8 mouse cellular contexts compared by ENCODE assay signal in genomic region chr12:55489986-55490721, GRCm38 (mm10). TPM values are rescaled to one million over a fixed set of nuclear protein-coding genes. Genes with fewer than 3 reads are reported as not detected.
A peak's percentile ranks its signal among the peaks of the same experiment; 100 is the strongest.
DNase-seq lines count a peak whose midpoint lies in the region; ATAC-seq and TF ChIP-seq lines count a peak whose summit lies in the region.

No protein-coding gene starts in this region.

- 75% methylated on average over 14 of the region's 14 CpGs for WGBS in lung, embryonic 14.5 days
- WGBS in neural tube, embryonic 13.5 days: 90% methylated on average over 14 of the region's 14 CpGs

- no peaks in the 10 kb centered on the region for H3K27me3 ChIP-seq in lung, embryonic 14.5 days (ENCODE audit: insufficient read depth, low read length)
- H3K27me3 ChIP-seq in neural tube, embryonic 13.5 days: no peaks in the 10 kb centered on the region

- no peaks in the 10 kb centered on the region for H3K9me3 ChIP-seq in lung, embryonic 14.5 days (ENCODE audit: low read depth, low read length)
- H3K9me3 ChIP-seq in neural tube, embryonic 13.5 days: no peaks in the 10 kb centered on the region

- H3K27ac ChIP-seq in gastrocnemius, adult 2 months: peak overlapping the region; percentile 100
- H3K27ac ChIP-seq in lung, embryonic 14.5 days (ENCODE audit: low read depth): no peak overlapping the region
- H3K27ac ChIP-seq in neural tube, embryonic 13.5 days (replicated peaks): no peak overlapping the region

- peak; percentile 45 for DNase-seq in gastrocnemius, adult 2 months
- no peak for DNase-seq in gastrocnemius, adult 18-20 months (ENCODE audit: low spot score)
- no peak for DNase-seq in lung, embryonic 14.5 days
- DNase-seq in lung, postnatal 25 days (ENCODE audit: low spot score): no peak
- DNase-seq in induced T-regulatory cell, adult 2 months (ENCODE audit: low read depth): peak; percentile 79
- DNase-seq in frontal cortex, postnatal 10 days (ENCODE audit: low spot score in 2 of 2): no peak
- DNase-seq in thymus, postnatal 10 days (ENCODE audit: low spot score in 2 of 2): no peak

- H3K4me2 ChIP-seq in lung, embryonic 14.5 days: peak overlapping the region; percentile 66
- peak overlapping the region; percentile 87 for H3K4me2 ChIP-seq in neural tube, embryonic 13.5 days

- intact Hi-C loops in gastrocnemius, adult 2 months (cut with DNase I): loop anchor here (2.0 kb wide), 1 partner anchor 43 kb away; no protein-coding TSS in a partner anchor

- TF ChIP-seq CTCF in gastrocnemius, adult 2 months (IDR thresholded peaks at IDR 0.05): no peak
- no peak for TF ChIP-seq CTCF in lung, embryonic 14.5 days (IDR thresholded peaks at IDR 0.05; ENCODE audit: low read depth)

- H3K9ac ChIP-seq in lung, embryonic 14.5 days: no peak overlapping the region
- 0 out of 2 replicates have a peak overlapping the region, but pooled peaks have one; percentile 38 for H3K9ac ChIP-seq in neural tube, embryonic 13.5 days

- peaks cover 48% of the 10 kb centered on the region for H3K36me3 ChIP-seq in lung, embryonic 14.5 days (ENCODE audit: insufficient read depth)
- H3K36me3 ChIP-seq in neural tube, embryonic 13.5 days: peaks cover 44% of the 10 kb centered on the region

- ATAC-seq in lung, embryonic 14.5 days (ENCODE audit: insufficient read depth): no peak
- no peak for ATAC-seq in neural tube, embryonic 13.5 days (ENCODE audit: low read depth)

- H3K4me3 ChIP-seq in gastrocnemius, adult 2 months: peak overlapping the region; percentile 93
- H3K4me3 ChIP-seq in lung, embryonic 14.5 days (ENCODE audit: low read depth, low read length): no peak overlapping the region
- no peak overlapping the region for H3K4me3 ChIP-seq in neural tube, embryonic 13.5 days

- peaks cover 14% of the 10 kb centered on the region; the same call in 1 of the 2 replicates for H3K4me1 ChIP-seq in lung, embryonic 14.5 days (ENCODE audit: insufficient read depth)
- H3K4me1 ChIP-seq in neural tube, embryonic 13.5 days (replicated peaks): peaks cover 37% of the 10 kb centered on the region

RNA-seq across cellular contexts. Expression of gene Nfkbia, which starts 2.3 kb away (rescaled TPM):
- total RNA-seq in gastrocnemius, adult 2 months (2021): 10 to 100 TPM; 26.3 to 66.2 TPM
- total RNA-seq in gastrocnemius, adult 18-20 months (2021): 10 to 100 TPM; 19.0 to 63.6 TPM
- 81.0 and 93.6 TPM in 2 replicates for polyA plus RNA-seq in lung, embryonic 14.5 days (2014; fragmentation: Nextera tagmentation; extraction: Ambion mirVana)
- 51.4 and 53.3 TPM in 2 replicates for polyA plus RNA-seq in neural tube, embryonic 13.5 days (2015; fragmentation: Nextera tagmentation; extraction: Ambion mirVana)

Comparison
In these comparisons a context has a peak if more than half of its experiments do, and no peak if none do; other contexts are left out.
1. DNase-seq: peak in gastrocnemius, adult 2 months (single experiment) and induced T-regulatory cell, adult 2 months (single experiment); none in gastrocnemius, adult 18-20 months (single experiment), lung, embryonic 14.5 days (single experiment), lung, postnatal 25 days (single experiment), frontal cortex, postnatal 10 days (0 of 2) and thymus, postnatal 10 days (0 of 2).